Mouse (Mus musculus) B cell, adult (primary cell): ENCODE measurements around the gene Cmc1. TPM values are rescaled to one million over a fixed set of nuclear protein-coding genes. Genes with fewer than 3 reads are reported as not detected.

Experiments
- total RNA-seq: library from RNA; stranded (reverse); gene quantifications from 4 replicates; pipeline ENCODE4 v1.2.4, GENCODE M21; 2023; ENCODE audit not compliant: inconsistent age

Gene Cmc1
- 4.7 to 8.7 TPM (median 5.9 TPM) in 4 replicates for total RNA-seq

DNA sequence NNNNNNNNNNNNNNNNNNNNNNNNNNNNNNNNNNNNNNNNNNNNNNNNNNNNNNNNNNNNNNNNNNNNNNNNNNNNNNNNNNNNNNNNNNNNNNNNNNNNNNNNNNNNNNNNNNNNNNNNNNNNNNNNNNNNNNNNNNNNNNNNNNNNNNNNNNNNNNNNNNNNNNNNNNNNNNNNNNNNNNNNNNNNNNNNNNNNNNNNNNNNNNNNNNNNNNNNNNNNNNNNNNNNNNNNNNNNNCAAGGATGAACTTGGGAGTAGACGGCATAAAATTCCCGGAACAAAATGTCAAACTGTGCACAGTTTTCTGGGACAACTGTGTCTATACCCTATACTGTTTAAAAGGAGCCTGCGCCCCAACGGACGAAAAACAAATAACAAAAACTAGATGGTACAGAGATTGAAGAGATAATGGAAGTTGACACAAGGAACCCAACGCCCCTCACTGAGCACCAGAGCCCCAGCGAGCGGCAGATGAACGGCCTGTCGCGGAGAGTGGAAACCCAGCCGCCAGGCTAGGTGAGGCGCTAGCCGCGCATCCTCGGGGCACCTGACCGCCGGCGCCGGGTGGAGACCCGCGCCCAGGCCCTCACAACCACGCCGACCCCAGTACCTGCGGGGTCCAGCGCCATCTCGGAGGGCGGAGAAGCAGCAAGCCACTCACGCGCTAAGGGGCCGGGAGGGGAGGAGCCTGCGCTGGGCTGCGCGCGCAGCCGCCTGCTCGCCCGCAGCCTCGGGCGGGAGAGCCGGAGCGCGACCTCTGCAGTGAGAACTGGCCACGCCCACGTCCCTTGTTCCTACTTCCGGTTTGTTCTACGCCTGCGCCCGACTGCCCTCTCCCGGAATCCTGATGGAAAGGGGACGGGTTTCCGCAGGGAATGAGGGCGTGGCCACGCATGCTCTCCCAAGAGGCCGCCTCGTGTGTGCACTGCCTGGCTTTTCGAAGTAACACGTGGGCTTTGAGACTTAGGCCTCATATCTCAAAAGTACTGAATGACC, at the start of gene Cmc1:
Cmc1 (minus strand) TSS at position 771 of the 996 bp plus-strand sequence.

GRCm38 (mm10) chr9:118040218-118041021, 109.6 kb downstream of the Cmc1 start, which contains the start of gene Azi2:
TSS of gene Azi2 (plus strand) at chr9:118040499.

Other genes with a start within 250 kb of the Cmc1 start
- 126 to 172 TPM (median 152 TPM) in 4 replicates for gene Azi2, start 109.7 kb downstream of the Cmc1 start, total RNA-seq